Mouse (Mus musculus) lung, postnatal 0 days (tissue): ENCODE data around the gene Fam69b.

ENCODE experiments used
- CTCF ChIP-seq: IDR thresholded peaks from 2 replicates; pipeline ENCODE4 v1.5.1; 2016; ENCODE audit warnings: antibody characterized with exemption, mild to moderate bottlenecking
- EP300 ChIP-seq: IDR thresholded peaks from 2 replicates; pipeline ENCODE4 v1.6.1; 2016; ENCODE audit warnings: antibody characterized with exemption, mild to moderate bottlenecking, control low read depth

- TF ChIP-seq CTCF, result no peak
- TF ChIP-seq EP300, result no peak
Observed at GRCm38 (mm10) chr2:26606579-26606978, 21.7 kb upstream of the Fam69b start.
